1 mouse cellular context compared by ENCODE assay signal in the genomic region with DNA sequence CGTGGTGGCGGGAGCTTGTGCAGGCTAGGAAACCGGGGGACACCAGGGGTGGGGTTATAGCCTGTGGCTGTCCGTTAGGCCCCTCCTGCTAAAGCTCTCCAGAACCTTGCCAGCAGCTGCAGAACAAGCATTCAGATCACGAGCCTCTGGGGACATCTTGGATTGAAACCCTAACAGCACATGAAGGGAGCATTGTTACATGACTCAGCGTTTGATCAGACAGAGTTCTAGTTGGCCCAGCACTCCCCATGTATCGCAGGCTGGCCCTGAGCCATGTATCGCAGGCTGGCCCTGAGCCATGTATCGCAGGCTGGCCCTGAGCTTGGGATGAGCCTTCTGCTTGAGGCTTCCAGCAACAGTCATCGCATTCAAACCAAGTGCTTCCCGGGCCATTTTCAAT.
TF ChIP-seq lines count a peak whose summit lies in the region.

No protein-coding gene starts in this region.

TF ChIP-seq in MEL, 35 proteins besides CTCF, POLR2A, EP300 and RAD21:
- TF ChIP-seq ZMIZ1 (IDR thresholded peaks at IDR 0.05; ENCODE audit: low read depth, low read length): no peak
- TF ChIP-seq USF1 (IDR thresholded peaks at IDR 0.05; ENCODE audit: low read depth, low read length): no peak
- peak; percentile 9; the same call in 1 of the 2 replicates for TF ChIP-seq SIN3A (IDR thresholded peaks at IDR 0.05; ENCODE audit: low read length)
- TF ChIP-seq MAX (IDR thresholded peaks at IDR 0.05; ENCODE audit: low read length): peak; percentile 35; the same call in 1 of the 2 replicates
- no peak for TF ChIP-seq RCOR1 (IDR thresholded peaks at IDR 0.05; ENCODE audit: low read depth, low read length)
- no peak for TF ChIP-seq JUND (IDR thresholded peaks at IDR 0.05; ENCODE audit: low read depth, low read length)
- TF ChIP-seq NELFE (IDR thresholded peaks at IDR 0.05; ENCODE audit: low read depth, low read length): peak; percentile 43; the same call in 1 of the 2 replicates
- TF ChIP-seq MAFK (IDR thresholded peaks at IDR 0.05; ENCODE audit: borderline replicate concordance, low read depth, low read length): 0 out of 2 replicates have a peak, but pooled peaks have one; percentile 39
- TF ChIP-seq KAT2A (conservative IDR thresholded peaks at IDR 0.05; ENCODE audit: low read depth, low read length): no peak
- no peak for TF ChIP-seq CHD2 (IDR thresholded peaks at IDR 0.05; ENCODE audit: low read length)
- peak; percentile 30; the same call in 1 of the 2 replicates for TF ChIP-seq BHLHE40 (IDR thresholded peaks at IDR 0.05; ENCODE audit: borderline replicate concordance, low read depth, low read length)
- no peak for TF ChIP-seq USF2 (IDR thresholded peaks at IDR 0.05; ENCODE audit: borderline replicate concordance in 1 of 2, insufficient read depth in 1 of 2, low read depth in 1 of 2, low read length in 2 of 2)
- TF ChIP-seq GATA1 (IDR thresholded peaks at IDR 0.05; ENCODE audit: low read depth, low read length): no peak
- TF ChIP-seq UBTF (IDR thresholded peaks at IDR 0.05; ENCODE audit: borderline replicate concordance, insufficient read depth, low read depth, low read length): no peak
- TF ChIP-seq NRF1 (IDR thresholded peaks at IDR 0.05; ENCODE audit: insufficient read depth, low read depth, low read length, poor library complexity, severe bottlenecking): no peak
- no peak for TF ChIP-seq CHD1 (IDR thresholded peaks at IDR 0.05; ENCODE audit: low read depth, low read length)
- peak; percentile 39; the same call in 1 of the 2 replicates for TF ChIP-seq MYC (IDR thresholded peaks at IDR 0.05; ENCODE audit: low read depth, low read length)
- no peak for TF ChIP-seq SMC3 (IDR thresholded peaks at IDR 0.05; ENCODE audit: low read depth, low read length)
- no peak for TF ChIP-seq MEF2A (IDR thresholded peaks at IDR 0.05; ENCODE audit: extremely low read depth, insufficient replicate concordance, low read depth, low read length, poor library complexity, severe bottlenecking)
- TF ChIP-seq HCFC1 (IDR thresholded peaks at IDR 0.05; ENCODE audit: low read depth, low read length): no peak
- no peak for TF ChIP-seq E2F4 (IDR thresholded peaks at IDR 0.05; ENCODE audit: borderline replicate concordance, low read depth, low read length)
- TF ChIP-seq MYB (IDR thresholded peaks at IDR 0.05; ENCODE audit: low read depth, low read length): no peak
- TF ChIP-seq POLR2AphosphoS5 (IDR thresholded peaks at IDR 0.05; ENCODE audit: borderline replicate concordance, low read depth, low read length): no peak
- TF ChIP-seq ZKSCAN1 (IDR thresholded peaks at IDR 0.05; ENCODE audit: low read depth, low read length): no peak
- TF ChIP-seq GABPA (IDR thresholded peaks at IDR 0.05; ENCODE audit: low read depth, low read length): peak; percentile 75; the same call in 1 of the 2 replicates
- peak; percentile 68 for TF ChIP-seq ETS1 (IDR thresholded peaks at IDR 0.05; ENCODE audit: low read depth, low read length)
- no peak for TF ChIP-seq ZC3H11A (IDR thresholded peaks at IDR 0.05; ENCODE audit: low read depth, low read length)
- TF ChIP-seq POLR2AphosphoS2 (IDR thresholded peaks at IDR 0.05; ENCODE audit: low read length): no peak
- TF ChIP-seq TBP (IDR thresholded peaks at IDR 0.05; ENCODE audit: low read depth, low read length): 0 out of 2 replicates have a peak, but pooled peaks have one; percentile 26
- no peak for TF ChIP-seq ZNF384 (IDR thresholded peaks at IDR 0.05; ENCODE audit: low read depth, low read length)
- no peak for TF ChIP-seq MAZ (IDR thresholded peaks at IDR 0.05; ENCODE audit: low read depth, low read length)
- no peak for TF ChIP-seq MXI1 (IDR thresholded peaks at IDR 0.05; ENCODE audit: low read depth, low read length)
- TF ChIP-seq TCF12 (IDR thresholded peaks at IDR 0.05; ENCODE audit: low read depth, low read length): no peak; the same call in 1 of the 2 replicates
- no peak for TF ChIP-seq ELF1 (IDR thresholded peaks at IDR 0.05; ENCODE audit: low read depth, low read length)
- TF ChIP-seq TAL1 (IDR thresholded peaks at IDR 0.05; ENCODE audit: low read length): no peak
